8 mouse cellular contexts compared by ENCODE assay signal in the genomic region with DNA sequence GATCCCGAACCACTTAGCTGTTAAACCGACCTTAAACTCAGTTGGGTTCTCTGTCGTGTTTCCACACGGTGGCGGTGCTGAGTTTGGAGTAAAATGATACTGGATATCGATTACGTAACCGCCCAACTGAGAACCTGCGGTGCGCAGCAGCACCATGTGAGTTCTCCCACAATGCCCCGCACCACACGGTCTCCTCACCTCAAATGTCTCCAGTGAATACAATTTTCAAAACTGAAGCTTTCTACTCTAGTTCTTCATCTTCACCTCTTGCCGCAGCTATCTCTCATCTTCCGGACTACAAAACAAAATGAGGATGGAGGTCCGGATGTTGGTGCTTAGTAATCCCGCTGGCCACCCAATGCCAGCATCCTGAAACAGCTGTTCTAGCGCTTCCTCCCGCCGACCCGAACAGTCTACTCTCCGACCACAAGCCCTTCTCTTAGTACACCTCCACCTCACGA. TPM values are rescaled to one million over a fixed set of nuclear protein-coding genes. Genes with fewer than 3 reads are reported as not detected.
DNase-seq lines count a peak whose midpoint lies in the region; ATAC-seq and TF ChIP-seq lines count a peak whose summit lies in the region.

No protein-coding gene starts in this region.

- peak overlapping the region; percentile 85 for H3K4me2 ChIP-seq in lung, embryonic 14.5 days

- H3K4me1 ChIP-seq in lung, embryonic 14.5 days (ENCODE audit: insufficient read depth) = no peaks in the 10 kb centered on the region
- 0 out of 2 replicates have a peak, but pooled peaks cover 3% of the 10 kb centered on the region for H3K4me1 ChIP-seq in olfactory bulb, adult 2 months (ENCODE audit: control insufficient read depth, insufficient read depth, low read length)

- no peak overlapping the region for H3K27ac ChIP-seq in lung, embryonic 14.5 days (ENCODE audit: low read depth)
- peak overlapping the region; percentile 77 for H3K27ac ChIP-seq in olfactory bulb, adult 2 months (ENCODE audit: insufficient read depth, low read depth, low read length)

- ATAC-seq in hematopoietic stem cell, adult 5-6 weeks (replicated peaks in 1 of 2; ENCODE audit: insufficient read depth in 1 of 2, low FRiP score in 2 of 2, low TSS enrichment in 1 of 2, low read depth in 1 of 2, poor library complexity in 2 of 2, severe bottlenecking in 2 of 2) = peak; percentile 76 to 86
- peak; percentile 48 for ATAC-seq in lung, embryonic 14.5 days (ENCODE audit: insufficient read depth)

- no peaks in the 10 kb centered on the region for H3K36me3 ChIP-seq in lung, embryonic 14.5 days (ENCODE audit: insufficient read depth)

- TF ChIP-seq POLR2A in olfactory bulb, adult 2 months (IDR thresholded peaks at IDR 0.05; ENCODE audit: insufficient read depth, low read depth, low read length) = peak; percentile 30; the same call in 1 of the 2 replicates

- peak; percentile 80 for DNase-seq in MN1 (ENCODE audit: low spot score)
- peak; percentile 89 for DNase-seq in cerebellum, adult 8-10 months
- DNase-seq in forelimb bud, embryonic 11.5 days (ENCODE audit: low read depth, low spot score) = peak; percentile 73
- peak; percentile 83 to 89 for DNase-seq in layer of hippocampus, adult 8-10 months (ENCODE audit: low spot score in 2 of 2)
- DNase-seq in lung, embryonic 14.5 days = peak; percentile 95
- DNase-seq in thymus, adult 18-20 months = peak; percentile 35 to 56

- WGBS in lung, embryonic 14.5 days = 2% methylated on average over 22 of the region's 22 CpGs
- under 1% methylated on average over 22 of the region's 22 CpGs for WGBS in olfactory bulb, adult 2 months

- no peaks in the 10 kb centered on the region for H3K9me3 ChIP-seq in lung, embryonic 14.5 days (ENCODE audit: low read depth, low read length)

- H3K27me3 ChIP-seq in lung, embryonic 14.5 days (ENCODE audit: insufficient read depth, low read length) = no peaks in the 10 kb centered on the region

- peak; percentile 83 for TF ChIP-seq CTCF in lung, embryonic 14.5 days (IDR thresholded peaks at IDR 0.05; ENCODE audit: low read depth)
- TF ChIP-seq CTCF in olfactory bulb, adult 2 months (IDR thresholded peaks at IDR 0.05; ENCODE audit: insufficient read depth, low read depth, low read length) = no peak

- peak overlapping the region; percentile 54 for H3K9ac ChIP-seq in lung, embryonic 14.5 days

- peak overlapping the region; percentile 40 for H3K4me3 ChIP-seq in lung, embryonic 14.5 days (ENCODE audit: low read depth, low read length)
- peak overlapping the region; percentile 51 for H3K4me3 ChIP-seq in olfactory bulb, adult 2 months (ENCODE audit: insufficient read depth, low read depth, low read length)

RNA-seq across cellular contexts. Expression of gene Snrpf, which starts 4.5 kb away (rescaled TPM):
- total RNA-seq in hematopoietic stem cell, adult 5-6 weeks (2017) = 124 and 287 TPM in 2 replicates
- total RNA-seq in layer of hippocampus, adult 8-10 months (2022) = 10 to 100 TPM in 2 of 4 experiments, 1 to 10 TPM in 2; 6.6 to 13.3 (median 10.9) TPM
- 148 and 155 TPM in 2 replicates for polyA plus RNA-seq in lung, embryonic 14.5 days (2014; fragmentation: Nextera tagmentation; extraction: Ambion mirVana)
- polyA plus RNA-seq in olfactory bulb, adult 2 months (2012; ENCODE audit: insufficient read depth, insufficient read length, low replicate concordance, missing spikeins) = not detected in 2 replicates

RNA-seq across cellular contexts. Expression of gene Ntn4, which starts 46.4 kb away (rescaled TPM):
- 0.19 and 1.5 TPM in 2 replicates for total RNA-seq in hematopoietic stem cell, adult 5-6 weeks (2017)
- total RNA-seq in layer of hippocampus, adult 8-10 months (2022) = 1 to 10 TPM; 6.3 to 7.9 (median 7.3) TPM
- polyA plus RNA-seq in lung, embryonic 14.5 days (2014; fragmentation: Nextera tagmentation; extraction: Ambion mirVana) = 0.76 and 0.92 TPM in 2 replicates
- polyA plus RNA-seq in olfactory bulb, adult 2 months (2012; ENCODE audit: insufficient read depth, insufficient read length, low replicate concordance, missing spikeins) = not detected in 2 replicates

RNA-seq across cellular contexts. Expression of gene Ccdc38, which starts 53.6 kb away (rescaled TPM):
- not detected in 2 replicates for total RNA-seq in hematopoietic stem cell, adult 5-6 weeks (2017)
- under 1 TPM in 1 of 4 experiments, not detected in 3; 0.14 TPM for total RNA-seq in layer of hippocampus, adult 8-10 months (2022)
- polyA plus RNA-seq in lung, embryonic 14.5 days (2014; fragmentation: Nextera tagmentation; extraction: Ambion mirVana) = 0.35 and 0.76 TPM in 2 replicates
- polyA plus RNA-seq in olfactory bulb, adult 2 months (2012; ENCODE audit: insufficient read depth, insufficient read length, low replicate concordance, missing spikeins) = not detected in 2 replicates

RNA-seq across cellular contexts. Expression of gene Amdhd1, which starts 54.2 kb away (rescaled TPM):
- total RNA-seq in hematopoietic stem cell, adult 5-6 weeks (2017) = 0.13 TPM in 1 of 2 replicates, not detected in the other
- total RNA-seq in layer of hippocampus, adult 8-10 months (2022) = under 1 TPM; 0.25 to 0.52 (median 0.34) TPM
- 0.32 and 0.41 TPM in 2 replicates for polyA plus RNA-seq in lung, embryonic 14.5 days (2014; fragmentation: Nextera tagmentation; extraction: Ambion mirVana)
- not detected in 2 replicates for polyA plus RNA-seq in olfactory bulb, adult 2 months (2012; ENCODE audit: insufficient read depth, insufficient read length, low replicate concordance, missing spikeins)
